Mouse (Mus musculus) ES-Bruce4 (cell line): ENCODE results near the gene Slc38a9.

Source experiments
- CTCF ChIP-seq: IDR thresholded peaks from one replicate; pipeline ENCODE4 v1.8.1; 2011; ENCODE audit warnings: low read depth, low read length
- POLR2A ChIP-seq: IDR thresholded peaks from one replicate; pipeline ENCODE4 v1.8.1; 2011; ENCODE audit warnings: low read length; ENCODE audit not compliant: insufficient read depth

- TF ChIP-seq CTCF = no peak
- no peak for TF ChIP-seq POLR2A
Measured at GRCm38 (mm10) chr13:112651183-112651582, 9.4 kb upstream of the Slc38a9 start.
